Mouse (Mus musculus): Measurements from ENCODE around the gene Lingo1.

- TF ChIP-seq CTCF (IDR thresholded peaks at IDR 0.05; ENCODE audit: low read depth, low read length) (no peak), POLR2A (IDR thresholded peaks at IDR 0.05; ENCODE audit: extremely low read depth, insufficient read depth, low read length) (no peak)
Measured at GRCm38 (mm10) chr9:56608691-56609351, 187.4 kb downstream of the Lingo1 start.

All from liver, adult 2 months (tissue).